Mouse (Mus musculus) liver, embryonic 12.5 days (tissue): ENCODE data around the gene Pcsk4. TPM values are rescaled to one million over a fixed set of nuclear protein-coding genes. Genes with fewer than 3 reads are reported as not detected.
A peak's percentile ranks its signal among the peaks of the same experiment; 100 is the strongest.

Source experiments
- ATAC-seq: fragments of 200-750 bp; cut with Nextera tagmentation; 2 replicates; pipeline ENCODE4 v1.8.0; 2017; ENCODE audit warnings: moderate number of reproducible peaks, mild to moderate bottlenecking, moderate library complexity
- H3K27ac ChIP-seq: fragments of 300-500 bp; sonication (generic); 2 replicates; pipeline ENCODE4 v1.5.1; 2016; ENCODE audit warnings: mild to moderate bottlenecking
- H3K27me3 ChIP-seq: fragments of 300-500 bp; sonication (generic); replicated peaks from 2 replicates; pipeline ENCODE4 v1.6.1; 2016; ENCODE audit warnings: mild to moderate bottlenecking, moderate library complexity
- H3K36me3 ChIP-seq: fragments of 300-500 bp; sonication (generic); 2 replicates; pipeline ENCODE4 v1.6.1; 2016; ENCODE audit warnings: mild to moderate bottlenecking, moderate library complexity
- H3K4me1 ChIP-seq: fragments of 300-500 bp; sonication (generic); 2 replicates; pipeline ENCODE4 v1.6.1; 2016
- H3K4me2 ChIP-seq: fragments of 300-500 bp; sonication (generic); 2 replicates; pipeline ENCODE4 v1.6.1; 2016; ENCODE audit warnings: mild to moderate bottlenecking, moderate library complexity
- H3K4me3 ChIP-seq: fragments of 300-500 bp; sonication (generic); 2 replicates; pipeline ENCODE4 v1.5.1; 2016; ENCODE audit warnings: mild to moderate bottlenecking, moderate library complexity
- H3K9ac ChIP-seq: fragments of 300-500 bp; sonication (generic); 2 replicates; pipeline ENCODE4 v1.6.1; 2016; ENCODE audit warnings: mild to moderate bottlenecking, moderate library complexity
- H3K9me3 ChIP-seq: fragments of 300-500 bp; sonication (generic); replicated peaks from 2 replicates; pipeline ENCODE4 v1.6.1; 2016; ENCODE audit warnings: mild to moderate bottlenecking, moderate library complexity
- WGBS: fragments of 180-500 bp; shearing (Covaris S2); methylation state at CpG from one replicate; pipeline ENCODE4 v1.1.7; 2016; ENCODE audit not compliant: insufficient replicate concordance; 5-methylcytosine and 5-hydroxymethylcytosine counted together
- microRNA-seq: library from miRNA; unstranded; fragments of <30 nt; microRNA quantifications from one replicate; pipeline ENCODE4, GENCODE M21; 2017
- polyA plus RNA-seq: library from polyadenylated mRNA; unstranded; fragments of >200 nt; fragmentation: Nextera tagmentation; extraction: Ambion mirVana; gene quantifications from 2 replicates; pipeline ENCODE4 v1.2.1, GENCODE M21; 2016

The Pcsk4 gene
- polyA plus RNA-seq, 1 experiment from 2014 or later = 7.2 TPM

GRCm38 (mm10) chr10:80271870-80272585, 57.3 kb downstream of the Pcsk4 start:
- Histone ChIP-seq H3K4me1 (peaks cover 79% of the 10 kb centered on the region), H3K36me3 (peaks cover 85% of the 10 kb centered on the region), H3K27me3 (no peaks in the 10 kb centered on the region), H3K27ac (peak overlapping the region; percentile 89), H3K4me2 (peak overlapping the region; percentile 85), H3K9me3 (no peaks in the 10 kb centered on the region), H3K4me3 (peak overlapping the region; percentile 34), H3K9ac (peak overlapping the region; percentile 68)
- WGBS = 56% methylated on average over 8 of the region's 8 CpGs
- ATAC-seq = peak; percentile 74

Small RNA genes lying within 50 kb of the gene (microRNA-seq; reads per million reads assigned to microRNA genes)
- 1.8 reads per million for gene Mir6911

Other genes with a start within 250 kb of the Pcsk4 start
- 15.0 and 15.4 TPM in 2 replicates for gene Sbno2, start 223.9 kb downstream of the Pcsk4 start, polyA plus RNA-seq
- gene Stk11, start 213.7 kb downstream of the Pcsk4 start, polyA plus RNA-seq = 18.6 and 19.8 TPM in 2 replicates
- gene Atp5d, start 190.9 kb downstream of the Pcsk4 start, polyA plus RNA-seq = 393 and 419 TPM in 2 replicates
- gene Cbarp, start 188.7 kb downstream of the Pcsk4 start, polyA plus RNA-seq = 0.94 and 0.96 TPM in 2 replicates
- gene Midn, start 181.2 kb downstream of the Pcsk4 start, polyA plus RNA-seq = 5.7 and 6.3 TPM in 2 replicates
- 22.1 and 27.3 TPM in 2 replicates for gene Cirbp, start 163.5 kb downstream of the Pcsk4 start, polyA plus RNA-seq
- gene 1600002K03Rik, start 156.6 kb downstream of the Pcsk4 start, polyA plus RNA-seq = 14.0 and 16.4 TPM in 2 replicates
- gene Efna2, start 150.0 kb downstream of the Pcsk4 start, polyA plus RNA-seq = 3.1 and 3.4 TPM in 2 replicates
- gene Mum1, start 103.1 kb downstream of the Pcsk4 start, polyA plus RNA-seq = 33.5 and 35.1 TPM in 2 replicates
- gene Ndufs7, start 80.4 kb downstream of the Pcsk4 start, polyA plus RNA-seq = 296 and 312 TPM in 2 replicates
- gene Gamt, start 68.5 kb downstream of the Pcsk4 start, polyA plus RNA-seq = 43.0 and 50.0 TPM in 2 replicates
- gene Dazap1, start 68.0 kb downstream of the Pcsk4 start, polyA plus RNA-seq = 44.3 and 45.9 TPM in 2 replicates
- 872 and 920 TPM in 2 replicates for gene Rps15, start 37.0 kb downstream of the Pcsk4 start, polyA plus RNA-seq
- 0.17 and 0.22 TPM in 2 replicates for gene Apc2, start 33.5 kb downstream of the Pcsk4 start, polyA plus RNA-seq
- 46.0 and 46.7 TPM in 2 replicates for gene 2310011J03Rik, start 9.0 kb downstream of the Pcsk4 start, polyA plus RNA-seq
- gene Reep6, start 455 bp upstream of the Pcsk4 start, polyA plus RNA-seq = 61.4 and 61.6 TPM in 2 replicates
- 2.4 and 2.9 TPM in 2 replicates for gene Adamtsl5, start 18.9 kb upstream of the Pcsk4 start, polyA plus RNA-seq
- 0.06 and 0.10 TPM in 2 replicates for gene Plk5, start 27.0 kb upstream of the Pcsk4 start, polyA plus RNA-seq
- 2.1 TPM in 2 replicates for gene Mex3d, start 58.2 kb upstream of the Pcsk4 start, polyA plus RNA-seq
- gene Mbd3, start 70.1 kb upstream of the Pcsk4 start, polyA plus RNA-seq = 134 and 140 TPM in 2 replicates
- 594 and 628 TPM in 2 replicates for gene Uqcr11, start 77.3 kb upstream of the Pcsk4 start, polyA plus RNA-seq
- gene Tcf3, start 104.1 kb upstream of the Pcsk4 start, polyA plus RNA-seq = 110 and 115 TPM in 2 replicates
- gene Onecut3, start 165.3 kb upstream of the Pcsk4 start, polyA plus RNA-seq = 0.29 and 0.33 TPM in 2 replicates
- 0.02 and 0.08 TPM in 2 replicates for gene Atp8b3, start 209.6 kb upstream of the Pcsk4 start, polyA plus RNA-seq
- gene Rexo1, start 232.1 kb upstream of the Pcsk4 start, polyA plus RNA-seq = 23.2 and 23.9 TPM in 2 replicates
- gene Klf16, start 247.8 kb upstream of the Pcsk4 start, polyA plus RNA-seq = 24.0 and 24.7 TPM in 2 replicates